Mouse (Mus musculus): ENCODE data around the gene Adamts15.

- TF ChIP-seq CTCF (IDR thresholded peaks at IDR 0.05; ENCODE audit: low read depth, low read length): no peak
- TF ChIP-seq POLR2A (IDR thresholded peaks at IDR 0.05; ENCODE audit: insufficient read depth, low read length): no peak
These were observed 49.7 kb upstream of the Adamts15 start for GRCm38 (mm10) chr9:30971967-30972366.

Measured in ES-Bruce4 (cell line).